Mouse (Mus musculus) forebrain, embryonic 16.5 days (tissue): ENCODE data around the gene Kcna7. TPM values are rescaled to one million over a fixed set of nuclear protein-coding genes. Genes with fewer than 3 reads are reported as not detected.

Experiments
- ATAC-seq: fragments of 200-750 bp; cut with Nextera tagmentation; 2 replicates; pipeline ENCODE4 v1.8.0; 2017; ENCODE audit warnings: mild to moderate bottlenecking, moderate library complexity
- H3K27ac ChIP-seq: fragments of 300-500 bp; sonication (generic); 2 replicates; pipeline ENCODE4 v1.5.1; 2014; ENCODE audit warnings: low read length, control low read depth
- H3K27me3 ChIP-seq: fragments of 300-500 bp; sonication (generic); replicated peaks from 2 replicates; pipeline ENCODE4 v1.6.1; 2014; ENCODE audit warnings: low read length; ENCODE audit not compliant: control insufficient read depth, insufficient read depth
- H3K36me3 ChIP-seq: fragments of 300-500 bp; sonication (generic); 2 replicates; pipeline ENCODE4 v1.6.1; 2014; ENCODE audit not compliant: control insufficient read depth, insufficient read depth
- H3K4me1 ChIP-seq: fragments of 300-500 bp; sonication (generic); replicated peaks from 2 replicates; pipeline ENCODE4 v1.6.1; 2014; ENCODE audit warnings: low read length; ENCODE audit not compliant: control insufficient read depth, insufficient read depth
- H3K4me2 ChIP-seq: fragments of 300-500 bp; sonication (generic); 2 replicates; pipeline ENCODE4 v1.6.1; 2014; ENCODE audit warnings: mild to moderate bottlenecking, low read length, control low read depth
- H3K4me3 ChIP-seq: fragments of 300-500 bp; sonication (generic); replicated peaks from 2 replicates; pipeline ENCODE4 v1.5.1; 2014; ENCODE audit warnings: mild to moderate bottlenecking, low read length, control low read depth
- H3K9ac ChIP-seq: fragments of 300-500 bp; sonication (generic); replicated peaks from 2 replicates; pipeline ENCODE4 v1.6.1; 2014; ENCODE audit warnings: low read depth, low read length, control low read depth
- H3K9me3 ChIP-seq: fragments of 300-500 bp; sonication (generic); 2 replicates; pipeline ENCODE4 v1.6.1; 2016; ENCODE audit warnings: low read length; ENCODE audit not compliant: control insufficient read depth
- WGBS: fragments of 180-500 bp; shearing (Covaris S2); extraction: QIAGEN DNeasy Blood & Tissue Kit; methylation state at CpG from one replicate; pipeline ENCODE4 v1.1.7; 2014; 5-methylcytosine and 5-hydroxymethylcytosine counted together
- polyA plus RNA-seq: library from polyadenylated mRNA; unstranded; fragments of >200 nt; fragmentation: Nextera tagmentation; extraction: Ambion mirVana; gene quantifications from 2 replicates; pipeline ENCODE4 v1.2.1, GENCODE M21; 2015

The Kcna7 gene
- polyA plus RNA-seq, 1 experiment from 2014 or later = not detected

- Histone ChIP-seq H3K27ac (no peak overlapping the region), H3K4me2 (no peak overlapping the region), H3K9ac (no peak overlapping the region), H3K4me3 (no peak overlapping the region), H3K27me3 (peaks cover 79% of the 10 kb centered on the region), H3K9me3 (no peaks in the 10 kb centered on the region), H3K36me3 (no peaks in the 10 kb centered on the region), H3K4me1 (peaks cover 8% of the 10 kb centered on the region)
- WGBS = 39% methylated on average over 12 of the region's 12 CpGs
- ATAC-seq = no peak
Measured at GRCm38 (mm10) chr7:45414740-45415224, 9.3 kb downstream of the Kcna7 start.

GRCm38 (mm10) chr7:45415636-45416035 is 10.2 kb downstream of the Kcna7 start:
- Histone ChIP-seq H3K9ac (no peak overlapping the region), H3K27me3 (peaks cover 72% of the 10 kb centered on the region), H3K27ac (no peak overlapping the region), H3K4me1 (peaks cover 8% of the 10 kb centered on the region), H3K4me2 (no peak overlapping the region), H3K4me3 (no peak overlapping the region), H3K9me3 (no peaks in the 10 kb centered on the region), H3K36me3 (0 out of 2 replicates have a peak, but pooled peaks cover under 1% of the 10 kb centered on the region)
- no peak for ATAC-seq
- 12% methylated on average over 37 of the region's 37 CpGs for WGBS

- Histone ChIP-seq H3K4me2 (no peak overlapping the region), H3K9me3 (no peaks in the 10 kb centered on the region), H3K36me3 (peaks cover 13% of the 10 kb centered on the region), H3K4me1 (peaks cover 8% of the 10 kb centered on the region), H3K4me3 (no peak overlapping the region), H3K27me3 (peaks cover 54% of the 10 kb centered on the region), H3K27ac (no peak overlapping the region), H3K9ac (no peak overlapping the region)
- no peak for ATAC-seq
- WGBS = 12% methylated on average over 13 of the region's 13 CpGs
Measured at GRCm38 (mm10) chr7:45417962-45418492, 12.6 kb downstream of the Kcna7 start.

GRCm38 (mm10) chr7:45419859-45420614 is 14.6 kb downstream of the Kcna7 start:
- peaks cover 35% of the 10 kb centered on the region for H3K27me3 ChIP-seq
- no peak overlapping the region for H3K4me3 ChIP-seq
- H3K4me1 ChIP-seq = no peaks in the 10 kb centered on the region
- peaks cover 27% of the 10 kb centered on the region for H3K36me3 ChIP-seq
- H3K9ac ChIP-seq = no peak overlapping the region
- H3K4me2 ChIP-seq = no peak overlapping the region
- H3K9me3 ChIP-seq = no peaks in the 10 kb centered on the region
- H3K27ac ChIP-seq = no peak overlapping the region
- 15% methylated on average over 27 of the region's 27 CpGs for WGBS
- no peak for ATAC-seq

GRCm38 (mm10) chr7:45420615-45420919 is 15.1 kb downstream of the Kcna7 start, which contains the start of gene Lhb:
TSS of gene Lhb (plus strand) at chr7:45420820.
- Histone ChIP-seq H3K36me3 (peaks cover 27% of the 10 kb centered on the region), H3K4me1 (no peaks in the 10 kb centered on the region), H3K27ac (no peak within 1 kb of the TSS), H3K4me2 (no peak within 1 kb of the TSS), H3K9me3 (no peaks in the 10 kb centered on the region), H3K27me3 (peaks cover 29% of the 10 kb centered on the region), H3K9ac (no peak within 1 kb of the TSS), H3K4me3 (no peak within 1 kb of the TSS)
- ATAC-seq = no peak
- WGBS = 59% methylated on average over 6 of the region's 6 CpGs

GRCm38 (mm10) chr7:45421194-45421593 is 15.7 kb downstream of the Kcna7 start:
- Histone ChIP-seq H3K9ac (no peak overlapping the region), H3K36me3 (peaks cover 27% of the 10 kb centered on the region), H3K27ac (no peak overlapping the region), H3K4me3 (no peak overlapping the region), H3K27me3 (peaks cover 23% of the 10 kb centered on the region), H3K4me2 (no peak overlapping the region), H3K9me3 (no peaks in the 10 kb centered on the region), H3K4me1 (no peaks in the 10 kb centered on the region)
- no peak for ATAC-seq
- WGBS = 92% methylated on average over 14 of the region's 14 CpGs

- Histone ChIP-seq H3K36me3 (peaks cover 24% of the 10 kb centered on the region), H3K9ac (no peak overlapping the region), H3K4me3 (no peak overlapping the region), H3K9me3 (no peaks in the 10 kb centered on the region), H3K27me3 (no peaks in the 10 kb centered on the region), H3K4me1 (no peaks in the 10 kb centered on the region), H3K27ac (no peak overlapping the region), H3K4me2 (no peak overlapping the region)
- ATAC-seq = no peak
- 93% methylated on average over 8 of the region's 8 CpGs for WGBS
Measured at GRCm38 (mm10) chr7:45426556-45426955, 21.1 kb downstream of the Kcna7 start.

GRCm38 (mm10) chr7:45433835-45434202 is 28.4 kb downstream of the Kcna7 start:
- under 1% methylated on average over 7 of the region's 7 CpGs for WGBS
- H3K36me3 ChIP-seq = peaks cover 4% of the 10 kb centered on the region; the same call in 1 of the 2 replicates
- H3K4me1 ChIP-seq = peaks cover 26% of the 10 kb centered on the region
- peak overlapping the region; percentile 80 for H3K27ac ChIP-seq
- H3K4me2 ChIP-seq = peak overlapping the region; percentile 91
- peak overlapping the region; percentile 66 for H3K4me3 ChIP-seq
- H3K27me3 ChIP-seq = no peaks in the 10 kb centered on the region
- ATAC-seq = no peak
- peak overlapping the region; percentile 78 for H3K9ac ChIP-seq
- no peaks in the 10 kb centered on the region for H3K9me3 ChIP-seq

- H3K4me2 ChIP-seq = peak within 1 kb of the TSS; percentile 91
- peak within 1 kb of the TSS; percentile 79 for H3K9ac ChIP-seq
- ATAC-seq = peak; percentile 98
- H3K36me3 ChIP-seq = peaks cover 4% of the 10 kb centered on the region; the same call in 1 of the 2 replicates
- no peaks in the 10 kb centered on the region for H3K27me3 ChIP-seq
- WGBS = under 1% methylated on average over 45 of the region's 45 CpGs
- H3K9me3 ChIP-seq = no peaks in the 10 kb centered on the region
- peaks cover 26% of the 10 kb centered on the region for H3K4me1 ChIP-seq
- H3K4me3 ChIP-seq = peak within 1 kb of the TSS; percentile 66
- H3K27ac ChIP-seq = peak within 1 kb of the TSS; percentile 80
Measured at GRCm38 (mm10) chr7:45434203-45435015, 29.0 kb downstream of the Kcna7 start, which contains the start of gene Gys1. TSS of gene Gys1 (plus strand) at chr7:45434844.
